Mouse (Mus musculus): Measurements from ENCODE around the gene Dclk1. TPM values are rescaled to one million over a fixed set of nuclear protein-coding genes. Genes with fewer than 3 reads are reported as not detected.
A peak's percentile ranks its signal among the peaks of the same experiment; 100 is the strongest.

Dclk1 gene
- total RNA-seq, 2 experiments from 2014 or later = 2.6 to 5.2 TPM

- DNase-seq (ENCODE audit: low spot score in 2 of 2) = peak in 1 of 2 experiments; percentile 14
These were observed 329.6 kb downstream of the Dclk1 start for GRCm38 (mm10) chr3:55571552-55572296.

DNA sequence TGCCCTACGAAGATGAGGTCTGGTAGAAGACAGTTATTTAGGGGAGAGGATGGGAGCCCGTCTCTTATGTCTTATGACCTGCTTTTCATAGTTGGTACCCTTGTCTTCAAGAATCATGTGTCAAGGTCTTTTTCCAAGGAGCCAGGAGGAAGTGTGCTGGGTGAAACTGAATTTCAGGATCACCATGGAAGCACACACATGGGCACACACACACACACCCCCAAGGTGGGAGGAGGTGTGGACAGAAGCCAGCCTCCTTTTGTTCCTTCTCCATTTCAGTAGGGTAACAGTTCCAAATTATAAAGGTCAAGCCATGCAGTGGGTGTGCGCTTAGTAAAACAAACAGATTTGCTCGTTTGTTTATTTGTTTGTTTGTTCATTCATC is 330.1 kb downstream of the Dclk1 start:
- no peak for DNase-seq (ENCODE audit: low spot score in 2 of 2)

GRCm38 (mm10) chr3:55574003-55574402 is 331.8 kb downstream of the Dclk1 start:
- peak; percentile 29 to 31 for DNase-seq (ENCODE audit: low spot score in 2 of 2)

GRCm38 (mm10) chr3:55587434-55587971 is 345.3 kb downstream of the Dclk1 start:
- DNase-seq (ENCODE audit: low spot score in 2 of 2) = no peak

DNA sequence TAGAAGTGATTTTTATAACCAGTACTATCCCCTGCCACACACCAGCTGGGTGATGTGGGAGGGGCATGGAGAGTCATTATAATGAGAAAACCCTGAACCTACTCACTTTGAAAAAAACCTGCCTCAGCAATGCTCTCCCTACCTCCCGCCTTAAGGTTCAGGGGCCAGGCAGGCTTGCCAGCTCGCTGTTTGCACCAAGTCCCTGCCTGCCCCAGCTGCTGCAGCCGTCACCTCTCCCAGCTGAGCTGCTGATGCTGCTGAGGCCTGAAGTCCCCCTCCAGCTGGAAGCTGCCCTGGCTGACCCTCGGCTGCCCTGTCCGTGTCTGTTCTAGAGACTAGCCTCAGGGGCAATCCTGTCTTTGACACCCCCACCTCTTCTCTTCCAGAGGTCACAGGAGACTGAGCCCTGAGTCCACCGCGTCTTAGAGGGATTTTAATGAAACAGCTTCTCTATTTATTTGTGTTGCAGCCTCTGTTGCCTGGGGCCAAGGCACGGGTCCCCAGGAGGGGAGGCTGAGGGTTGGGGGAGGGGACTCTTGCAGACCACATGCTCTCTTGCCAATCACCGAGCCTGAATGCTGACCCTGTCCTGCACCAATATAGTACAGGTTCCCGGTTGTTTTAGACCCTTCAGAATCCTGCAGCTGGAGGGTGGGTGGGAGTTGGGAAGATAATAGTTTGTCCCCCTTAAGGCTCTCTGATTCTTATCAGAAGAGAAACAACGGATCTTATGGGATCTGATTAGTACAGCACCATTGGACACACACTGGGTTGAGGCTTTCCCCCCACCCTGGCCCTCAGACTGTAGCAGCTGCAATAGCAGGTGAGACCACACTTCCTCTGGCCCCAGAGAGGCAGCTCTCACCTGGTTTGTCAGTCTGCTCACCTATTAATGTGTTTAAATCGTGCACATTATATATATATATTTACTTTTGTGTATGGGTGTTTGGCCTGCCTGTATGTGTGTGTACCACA is 346.1 kb downstream of the Dclk1 start:
- DNase-seq (ENCODE audit: low spot score in 2 of 2) = no peak

Other genes with a start within 250 kb of the Dclk1 start
- gene Ccna1, start 186.9 kb upstream of the Dclk1 start, total RNA-seq (2021) = not detected
- gene Spg20, start 130.3 kb upstream of the Dclk1 start, total RNA-seq (2021) = 10 to 100 TPM; 38.7 to 59.3 TPM
- not detected for gene Ccdc169, start 105.0 kb upstream of the Dclk1 start, total RNA-seq (2021)
- not detected for gene Sohlh2, start 60.3 kb upstream of the Dclk1 start, total RNA-seq (2021)
- not detected for gene Gm21954, start 229.8 kb downstream of the Dclk1 start, total RNA-seq (2021)